Mouse (Mus musculus) frontal cortex, postnatal 25 days (tissue): ENCODE measurements around the gene Lypd3.
"Not testable (repeated sequence)": the region's sequence is repeated elsewhere in the genome, so short reads cannot be mapped to it uniquely, and the experiment has no call there.

Source experiments
- DNase-seq, 2 experiments: peaks; one replicate each; pipeline ENCODE4 v3.0.0; 2022; ENCODE audit warnings: low spot score in 2 of 2

Lypd3 gene

GRCm38 (mm10) chr7:24662575-24662974, 26.2 kb downstream of the Lypd3 start:
- DNase-seq: peak; percentile 52 to 54

DNA sequence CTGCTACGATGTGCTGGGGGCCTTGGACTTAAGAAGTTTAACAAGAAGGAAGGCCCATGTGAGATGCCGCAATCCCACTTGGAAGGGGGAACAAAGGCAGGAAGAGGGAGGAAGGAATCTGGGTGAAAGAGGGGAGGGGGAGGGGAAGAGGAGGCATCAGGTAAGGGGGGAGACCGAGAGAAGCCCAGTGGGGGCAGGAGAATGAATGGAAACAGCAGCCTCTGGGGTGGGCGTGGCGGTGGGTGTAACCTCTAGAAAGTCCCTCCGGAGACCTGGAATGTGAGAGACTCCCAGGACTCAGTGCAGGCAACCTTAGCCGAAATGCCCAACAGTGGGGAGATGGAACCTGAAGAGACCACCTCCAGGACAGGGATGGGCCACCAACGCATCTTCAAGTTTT, 28.0 kb downstream of the Lypd3 start:
- no peak for DNase-seq

GRCm38 (mm10) chr7:24664959-24665358, 28.6 kb downstream of the Lypd3 start:
- DNase-seq: no peak

DNA sequence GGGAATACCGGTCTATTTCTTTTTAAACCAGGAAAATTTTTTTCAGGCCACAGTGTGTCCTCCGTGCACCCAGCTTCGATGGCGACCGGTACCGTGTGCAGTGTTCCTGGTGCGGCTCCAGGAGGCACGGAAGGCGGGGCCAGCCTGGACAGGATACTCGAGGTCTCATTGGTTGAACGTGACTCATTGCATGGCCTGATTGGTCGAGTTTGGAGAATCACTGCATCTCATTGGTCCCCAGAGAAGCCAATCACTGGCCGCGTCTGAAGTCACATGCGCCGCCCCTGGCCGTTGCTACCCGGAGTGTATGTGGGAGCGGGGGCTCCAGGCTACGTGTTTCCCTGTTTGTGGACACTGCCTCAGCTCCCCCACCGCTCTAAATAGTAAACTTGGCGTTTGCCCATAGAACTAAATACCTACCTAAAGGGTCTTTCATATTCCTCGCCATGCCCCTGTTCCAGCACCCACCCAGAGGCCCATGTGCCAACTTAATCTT, 35.6 kb downstream of the Lypd3 start:
- no peak for DNase-seq

GRCm38 (mm10) chr7:24676575-24676974, 40.2 kb downstream of the Lypd3 start, which contains the start of gene Tex101:
TSS of gene Tex101 (minus strand) at chr7:24676675.
- no peak for DNase-seq

- DNase-seq: not testable (repeated sequence)
Observed at GRCm38 (mm10) chr7:24684121-24684520, 47.8 kb downstream of the Lypd3 start.

- not testable (repeated sequence) for DNase-seq
Observed at GRCm38 (mm10) chr7:24687519-24687918, 51.2 kb downstream of the Lypd3 start.
